Mouse (Mus musculus): ENCODE results near the gene Krtap19-5.

Krtap19-5 gene

DNA sequence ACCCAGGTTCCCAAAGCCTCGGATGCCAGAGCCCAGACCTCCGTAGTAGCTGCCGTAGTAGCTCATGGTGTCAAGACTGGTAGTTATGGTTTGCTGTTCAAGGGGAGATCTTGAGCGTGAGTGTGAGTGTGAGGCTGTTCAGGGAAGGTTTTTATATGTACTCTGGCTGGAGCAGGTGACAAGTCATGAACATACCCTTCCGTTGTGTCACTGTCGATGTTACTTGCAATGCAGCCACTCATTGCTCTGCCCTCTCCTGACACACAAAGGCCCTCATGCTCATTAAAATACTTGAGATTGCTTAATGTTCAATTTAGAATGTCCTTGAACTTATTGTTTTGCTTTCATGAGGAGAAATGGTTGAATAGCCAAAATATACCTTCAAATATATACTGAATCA lies at the start of gene Krtap19-5:
Krtap19-5 (minus strand) TSS at position 101 of the 400 bp plus-strand sequence.
- DNase-seq (ENCODE audit: low spot score), result no peak

GRCm38 (mm10) chr16:88941106-88941505 lies 44.8 kb upstream of the Krtap19-5 start:
- DNase-seq (ENCODE audit: low spot score), result no peak

DNA sequence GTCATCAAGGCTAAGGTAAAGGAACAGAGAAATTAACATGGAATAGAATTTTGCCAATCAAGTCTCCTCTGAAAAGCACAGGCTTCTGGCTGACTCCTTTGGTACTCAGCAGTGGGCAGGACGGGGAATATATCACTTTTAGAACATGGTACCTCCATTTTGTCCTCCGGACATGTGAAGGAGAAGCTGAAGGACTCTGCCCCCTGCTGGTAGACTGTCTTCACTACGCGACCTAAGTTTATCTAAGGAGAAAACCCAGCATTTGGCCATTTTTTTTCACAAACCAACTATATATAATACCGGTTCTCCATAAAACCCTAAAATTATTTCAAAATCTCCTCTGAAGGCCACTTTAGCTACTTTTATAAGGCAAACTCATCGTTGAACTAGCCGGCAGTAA lies 42.0 kb upstream of the Krtap19-5 start:
- DNase-seq (ENCODE audit: low spot score), result peak; percentile 58

DNA sequence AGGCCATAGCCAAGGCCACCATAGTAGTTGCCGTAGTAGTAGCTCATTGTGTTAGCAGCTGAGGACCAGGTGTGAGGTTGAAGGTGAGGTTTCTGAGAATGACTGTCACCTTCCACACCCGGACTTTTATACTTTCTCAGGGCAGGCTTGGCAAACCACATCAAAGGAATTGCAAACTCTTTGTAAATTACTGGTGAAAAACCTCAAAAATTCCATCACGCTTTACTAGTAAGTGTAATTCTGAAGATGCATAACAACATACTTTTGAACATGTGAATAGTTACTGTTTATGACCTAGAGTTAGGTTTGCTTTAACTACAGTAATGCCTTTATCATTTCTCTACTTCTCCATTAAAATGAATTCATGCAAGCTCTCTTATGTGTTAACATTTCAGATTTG lies 35.9 kb upstream of the Krtap19-5 start, which contains the start of gene Krtap19-9b:
Krtap19-9b (minus strand) TSS at position 101 of the 400 bp plus-strand sequence.
- DNase-seq (ENCODE audit: low spot score), result no peak

GRCm38 (mm10) chr16:88886870-88887269 lies 9.4 kb downstream of the Krtap19-5 start:
- DNase-seq (ENCODE audit: low spot score), result no peak

DNA sequence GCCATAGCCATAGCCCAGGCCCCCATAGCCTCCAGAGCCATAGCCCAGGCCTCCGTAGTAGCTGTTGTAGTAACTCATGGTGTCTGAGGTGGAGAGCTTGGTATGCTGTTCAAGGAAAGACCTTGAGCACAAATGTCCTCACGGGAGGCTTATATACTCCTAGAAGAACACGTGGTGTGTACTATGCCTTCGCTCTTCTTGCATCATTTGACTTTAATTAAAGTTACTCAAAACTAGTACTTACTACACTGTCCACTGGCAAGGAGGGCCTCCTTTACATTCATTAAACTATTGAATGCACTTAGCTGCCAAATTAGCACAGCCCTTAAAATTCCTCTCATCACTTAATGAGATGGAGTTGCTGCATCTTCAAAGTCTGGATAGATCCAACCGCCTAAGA lies 11.3 kb downstream of the Krtap19-5 start, which contains the start of gene Krtap19-4:
Krtap19-4 (minus strand) TSS at position 101 of the 400 bp plus-strand sequence.
- DNase-seq (ENCODE audit: low spot score), result no peak

GRCm38 (mm10) chr16:88877938-88878337 lies 18.3 kb downstream of the Krtap19-5 start, which contains the start of gene Krtap19-3:
Krtap19-3 (minus strand) TSS chr16:88878038.
- DNase-seq (ENCODE audit: low spot score), result no peak

- DNase-seq (ENCODE audit: low spot score), result no peak
Observed at GRCm38 (mm10) chr16:88874169-88874568, 22.1 kb downstream of the Krtap19-5 start, which contains the start of gene Krtap19-2. Krtap19-2 (minus strand) TSS chr16:88874269.

- DNase-seq (ENCODE audit: low spot score), result no peak
Observed at GRCm38 (mm10) chr16:88869311-88869710, 26.9 kb downstream of the Krtap19-5 start, which contains the start of gene Krtap19-1. Krtap19-1 (minus strand) TSS chr16:88869411.

GRCm38 (mm10) chr16:88864887-88865407 lies 31.3 kb downstream of the Krtap19-5 start:
- no peak for DNase-seq (ENCODE audit: low spot score)

DNA sequence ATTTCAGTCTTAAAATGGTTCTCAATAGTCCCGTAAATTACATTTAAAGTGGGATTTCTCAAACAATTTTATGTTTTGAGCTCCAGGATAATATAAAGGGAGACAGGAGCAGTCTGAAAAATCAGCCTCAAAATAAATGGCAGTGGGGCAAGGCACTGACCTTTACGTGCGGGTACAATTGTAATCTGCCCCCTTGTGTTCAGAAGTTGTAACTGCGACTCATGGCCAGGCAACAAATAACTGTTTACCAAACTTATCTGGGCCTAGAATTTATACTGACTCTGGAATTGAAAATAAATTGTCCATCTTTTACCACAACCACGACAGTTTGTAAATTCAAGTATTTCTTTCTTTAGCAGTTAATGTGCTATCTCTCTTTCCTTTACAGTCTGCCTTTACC lies 44.8 kb downstream of the Krtap19-5 start:
- peak; percentile 73 for DNase-seq (ENCODE audit: low spot score)

- DNase-seq (ENCODE audit: low spot score), result no peak
Observed at GRCm38 (mm10) chr16:88848558-88848957, 47.7 kb downstream of the Krtap19-5 start.

DNA sequence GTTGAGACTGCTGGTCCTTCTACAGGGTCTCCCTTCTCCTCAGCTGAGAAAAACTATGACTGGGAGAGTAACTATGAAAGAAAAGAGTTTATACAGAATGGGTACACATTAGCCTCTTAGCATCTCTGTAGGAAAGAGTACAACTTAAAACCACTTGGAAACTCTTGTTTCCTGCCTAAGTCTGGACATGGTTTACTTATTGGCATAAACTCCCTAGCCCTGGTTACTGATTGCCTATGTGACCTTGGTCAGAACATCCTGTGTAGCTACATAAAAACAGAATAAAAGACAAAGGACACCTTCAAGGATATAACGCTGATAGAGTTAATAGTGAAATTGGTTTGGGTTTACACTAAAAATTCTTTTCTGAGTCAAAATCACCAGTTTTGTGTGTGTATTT lies 48.9 kb downstream of the Krtap19-5 start:
- no peak for DNase-seq (ENCODE audit: low spot score)
